Mouse (Mus musculus): ENCODE data around the gene Tubb1. TPM values are rescaled to one million over a fixed set of nuclear protein-coding genes. Genes with fewer than 3 reads are reported as not detected.

Tubb1 gene
- polyA plus RNA-seq, 1 experiment from 2014 or later, result 12.0 TPM

GRCm38 (mm10) chr2:174487005-174487404 lies 36.5 kb downstream of the Tubb1 start:
- WGBS, result 83% methylated on average over 5 of the region's 5 CpGs
- Histone ChIP-seq H3K27me3 (ENCODE audit: insufficient read depth, poor library complexity, severe bottlenecking) (no peaks in the 10 kb centered on the region), H3K36me3 (no peaks in the 10 kb centered on the region), H3K9me3 (no peaks in the 10 kb centered on the region), H3K4me3 (no peak overlapping the region), H3K27ac (no peak overlapping the region), H3K4me1 (no peaks in the 10 kb centered on the region)
- no peak for DNase-seq (ENCODE audit: low spot score)

GRCm38 (mm10) chr2:174492858-174493257 lies 42.4 kb downstream of the Tubb1 start:
- H3K4me1 ChIP-seq, result no peaks in the 10 kb centered on the region
- 57% methylated on average over 2 of the region's 2 CpGs for WGBS
- no peaks in the 10 kb centered on the region for H3K27me3 ChIP-seq (ENCODE audit: insufficient read depth, poor library complexity, severe bottlenecking)
- H3K27ac ChIP-seq, result no peak overlapping the region
- no peak for DNase-seq (ENCODE audit: low spot score)
- no peaks in the 10 kb centered on the region for H3K9me3 ChIP-seq
- no peak overlapping the region for H3K4me3 ChIP-seq
- no peaks in the 10 kb centered on the region for H3K36me3 ChIP-seq

DNA sequence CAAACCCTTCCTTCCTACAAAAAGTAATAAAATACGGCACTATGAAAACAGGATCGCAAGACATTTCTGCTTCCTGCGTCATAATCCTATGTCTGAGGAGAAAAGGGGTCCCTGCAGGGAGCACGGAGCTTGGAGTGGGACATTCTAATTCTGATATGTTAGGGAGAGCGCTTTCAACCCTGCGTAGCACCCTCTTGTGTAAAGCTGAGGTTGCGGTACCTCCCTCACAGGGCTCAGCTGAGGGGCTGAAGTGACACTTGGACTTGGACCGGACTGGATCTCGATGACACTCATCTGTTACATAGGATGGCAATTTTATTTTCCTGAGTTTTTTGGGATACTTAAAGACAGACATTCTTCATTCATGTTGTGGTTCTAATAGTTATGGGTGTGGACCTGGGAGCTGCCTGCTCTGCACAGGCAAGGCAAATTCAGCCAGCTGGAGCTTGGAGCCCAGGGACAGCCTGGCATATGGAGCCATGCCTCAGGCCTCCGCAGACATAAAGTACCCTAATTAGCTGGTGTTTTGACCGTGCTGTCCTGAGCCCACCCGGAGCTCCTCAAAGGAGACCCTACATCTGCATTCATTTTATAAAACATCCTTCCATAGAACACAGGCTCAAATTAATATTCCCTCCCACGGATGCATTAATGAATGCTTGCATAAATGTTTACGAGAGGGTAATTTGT lies 50.5 kb downstream of the Tubb1 start:
- 85% methylated on average over 14 of the region's 14 CpGs for WGBS
- H3K4me1 ChIP-seq, result peaks cover 8% of the 10 kb centered on the region; the same call in 1 of the 2 replicates
- H3K27ac ChIP-seq, result no peak overlapping the region
- H3K36me3 ChIP-seq, result no peaks in the 10 kb centered on the region
- no peak for DNase-seq (ENCODE audit: low spot score)
- no peaks in the 10 kb centered on the region for H3K9me3 ChIP-seq
- no peaks in the 10 kb centered on the region for H3K27me3 ChIP-seq (ENCODE audit: insufficient read depth, poor library complexity, severe bottlenecking)
- H3K4me3 ChIP-seq, result no peak overlapping the region

GRCm38 (mm10) chr2:174501517-174501916 lies 51.0 kb downstream of the Tubb1 start:
- H3K4me1 ChIP-seq, result peaks cover 8% of the 10 kb centered on the region; the same call in 1 of the 2 replicates
- no peaks in the 10 kb centered on the region for H3K27me3 ChIP-seq (ENCODE audit: insufficient read depth, poor library complexity, severe bottlenecking)
- 0 out of 2 replicates have a peak, but pooled peaks cover 1% of the 10 kb centered on the region for H3K9me3 ChIP-seq
- WGBS, result 85% methylated on average over 8 of the region's 8 CpGs
- H3K36me3 ChIP-seq, result no peaks in the 10 kb centered on the region
- H3K27ac ChIP-seq, result no peak overlapping the region
- DNase-seq (ENCODE audit: low spot score), result no peak
- H3K4me3 ChIP-seq, result no peak overlapping the region

DNA sequence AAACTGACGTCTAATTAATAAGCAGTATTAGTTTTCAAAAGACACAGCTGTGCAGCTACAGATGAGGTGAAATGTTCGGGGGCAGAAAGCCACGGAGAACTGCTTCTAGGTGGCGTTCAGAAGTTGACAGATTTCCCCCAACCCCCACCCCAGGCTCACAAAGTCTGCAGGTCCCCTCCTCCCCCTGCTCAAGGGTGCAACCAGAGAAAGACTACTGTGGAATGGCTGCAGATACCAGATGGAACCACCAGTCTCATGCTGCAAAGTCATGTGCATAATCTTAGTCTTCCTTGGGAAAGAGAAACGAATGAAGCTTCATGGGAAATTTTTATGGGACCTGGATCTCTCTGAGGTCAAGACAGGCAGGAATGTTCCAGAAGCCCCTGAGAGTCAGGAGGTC lies 51.8 kb downstream of the Tubb1 start:
- H3K4me3 ChIP-seq, result no peak overlapping the region
- no peak overlapping the region for H3K27ac ChIP-seq
- H3K4me1 ChIP-seq, result peaks cover 8% of the 10 kb centered on the region; the same call in 1 of the 2 replicates
- no peaks in the 10 kb centered on the region for H3K27me3 ChIP-seq (ENCODE audit: insufficient read depth, poor library complexity, severe bottlenecking)
- 54% methylated on average over 5 of the region's 5 CpGs for WGBS
- no peak for DNase-seq (ENCODE audit: low spot score)
- H3K9me3 ChIP-seq, result 0 out of 2 replicates have a peak, but pooled peaks cover 5% of the 10 kb centered on the region
- H3K36me3 ChIP-seq, result no peaks in the 10 kb centered on the region

DNA sequence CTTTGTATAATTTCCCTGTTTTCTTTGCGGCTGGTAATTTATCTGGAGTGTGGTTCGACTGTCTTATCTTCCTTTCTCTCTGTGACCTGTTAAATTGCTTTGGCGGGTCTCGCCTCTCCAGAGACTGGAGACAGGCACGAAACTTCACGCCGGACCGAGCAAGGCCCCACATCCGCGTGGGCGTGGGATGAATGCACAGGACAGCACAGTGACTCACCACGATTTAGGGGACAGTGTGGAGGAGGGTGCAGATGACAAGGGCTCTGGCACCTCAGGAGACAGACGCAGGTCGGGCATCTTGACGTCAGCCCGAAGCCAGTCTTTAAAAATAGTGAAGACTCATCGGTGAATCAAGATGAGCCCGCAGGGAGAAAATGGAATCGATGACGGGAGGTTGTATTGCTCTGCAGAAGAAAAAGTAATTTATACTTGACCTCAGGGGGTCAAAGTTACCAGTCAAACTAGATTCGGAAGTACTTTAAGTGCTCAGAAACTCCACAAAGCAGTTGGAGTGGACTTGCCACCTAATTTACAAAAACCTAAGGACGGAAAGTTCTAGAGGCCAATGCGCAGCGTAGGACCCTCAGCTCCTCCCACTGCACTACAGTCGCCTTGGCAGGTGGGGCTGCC lies 52.5 kb downstream of the Tubb1 start:
- 55% methylated on average over 25 of the region's 25 CpGs for WGBS
- H3K27ac ChIP-seq, result no peak overlapping the region
- DNase-seq (ENCODE audit: low spot score), result no peak

More for the DNA sequence above, 52.5 kb downstream of the Tubb1 start:
- Histone ChIP-seq H3K36me3 (no peaks in the 10 kb centered on the region), H3K4me1 (peaks cover 8% of the 10 kb centered on the region; the same call in 1 of the 2 replicates), H3K4me3 (no peak overlapping the region), H3K9me3 (0 out of 2 replicates have a peak, but pooled peaks cover 5% of the 10 kb centered on the region), H3K27me3 (ENCODE audit: insufficient read depth, poor library complexity, severe bottlenecking) (no peaks in the 10 kb centered on the region)

Other genes with a start within 250 kb of the Tubb1 start
- 964 and 1,128 TPM in 2 replicates for gene Gnas, start 166.4 kb upstream of the Tubb1 start, polyA plus RNA-seq (2016; fragmentation: Nextera tagmentation; extraction: Ambion mirVana)
- gene Gm20721, start 104.0 kb upstream of the Tubb1 start, polyA plus RNA-seq (2016; fragmentation: Nextera tagmentation; extraction: Ambion mirVana), result 7.1 and 20.6 TPM in 2 replicates
- gene Nelfcd, start 34.9 kb upstream of the Tubb1 start, polyA plus RNA-seq (2016; fragmentation: Nextera tagmentation; extraction: Ambion mirVana), result 124 and 133 TPM in 2 replicates
- gene Ctsz, start 11.7 kb upstream of the Tubb1 start, polyA plus RNA-seq (2016; fragmentation: Nextera tagmentation; extraction: Ambion mirVana), result 124 and 133 TPM in 2 replicates
- 675 and 791 TPM in 2 replicates for gene Atp5e, start 13.4 kb downstream of the Tubb1 start, polyA plus RNA-seq (2016; fragmentation: Nextera tagmentation; extraction: Ambion mirVana)
- gene Prelid3b, start 22.4 kb downstream of the Tubb1 start, polyA plus RNA-seq (2016; fragmentation: Nextera tagmentation; extraction: Ambion mirVana), result 161 and 170 TPM in 2 replicates
- not detected in 2 replicates for gene Zfp831, start 192.8 kb downstream of the Tubb1 start, polyA plus RNA-seq (2016; fragmentation: Nextera tagmentation; extraction: Ambion mirVana)

Data from heart, embryonic 10.5 days (tissue).